Mouse (Mus musculus) bone marrow macrophage, adult 2 months (primary cell): ENCODE results near the gene Slc38a6. TPM values are rescaled to one million over a fixed set of nuclear protein-coding genes. Genes with fewer than 3 reads are reported as not detected.

Experiments
- H3K27ac ChIP-seq: 2 replicates; pipeline ENCODE4 v1.5.1; 2012; ENCODE audit warnings: low read depth, low read length; ENCODE audit not compliant: insufficient read depth
- H3K4me1 ChIP-seq: 2 replicates; pipeline ENCODE4 v1.6.1; 2012; ENCODE audit warnings: low read length; ENCODE audit not compliant: control insufficient read depth, insufficient read depth
- H3K4me3 ChIP-seq: 2 replicates; pipeline ENCODE4 v1.5.1; 2012; ENCODE audit warnings: mild to moderate bottlenecking, low read length, moderate library complexity; ENCODE audit not compliant: insufficient read depth
- CTCF ChIP-seq: IDR thresholded peaks from 2 replicates; pipeline ENCODE4 v1.5.1; 2012; ENCODE audit warnings: low read depth, mild to moderate bottlenecking, low read length, moderate library complexity
- POLR2A ChIP-seq: IDR thresholded peaks from 2 replicates; pipeline ENCODE4 v1.6.1; 2012; ENCODE audit warnings: mild to moderate bottlenecking, low read depth, low read length, borderline replicate concordance
- polyA plus RNA-seq: library from polyadenylated mRNA; stranded (reverse); fragments of >200 nt; gene quantifications from 2 replicates; pipeline ENCODE4 v1.2.4, GENCODE M21; 2012; ENCODE audit not compliant: missing spikeins, insufficient read depth, insufficient read length

The Slc38a6 gene
- polyA plus RNA-seq, 1 experiment, result 48.8 TPM

GRCm38 (mm10) chr12:73367460-73368079 lies 81.0 kb downstream of the Slc38a6 start:
- Histone ChIP-seq H3K4me1 (no peaks in the 10 kb centered on the region), H3K27ac (no peak overlapping the region), H3K4me3 (no peak overlapping the region)
- TF ChIP-seq CTCF (no peak), POLR2A (no peak)

GRCm38 (mm10) chr12:73368868-73369608 lies 82.5 kb downstream of the Slc38a6 start:
- no peak for TF ChIP-seq POLR2A
- TF ChIP-seq CTCF, result no peak
- Histone ChIP-seq H3K4me3 (no peak overlapping the region), H3K4me1 (no peaks in the 10 kb centered on the region), H3K27ac (no peak overlapping the region)

GRCm38 (mm10) chr12:73370367-73370944 lies 83.9 kb downstream of the Slc38a6 start:
- Histone ChIP-seq H3K27ac (no peak overlapping the region), H3K4me1 (no peaks in the 10 kb centered on the region)
- TF ChIP-seq CTCF, result no peak
- TF ChIP-seq POLR2A, result no peak

GRCm38 (mm10) chr12:73371132-73371531 lies 84.6 kb downstream of the Slc38a6 start:
- no peak for TF ChIP-seq CTCF
- no peak for TF ChIP-seq POLR2A
- no peaks in the 10 kb centered on the region for H3K4me1 ChIP-seq
- no peak overlapping the region for H3K4me3 ChIP-seq
- no peak overlapping the region for H3K27ac ChIP-seq

More at GRCm38 (mm10) chr12:73370367-73370944, 83.9 kb downstream of the Slc38a6 start:
- no peak overlapping the region for H3K4me3 ChIP-seq

- H3K4me1 ChIP-seq, result peaks cover 2% of the 10 kb centered on the region; the same call in 1 of the 2 replicates
- H3K27ac ChIP-seq, result no peak overlapping the region
- TF ChIP-seq POLR2A (no peak), CTCF (no peak)
- H3K4me3 ChIP-seq, result no peak overlapping the region
Measured at GRCm38 (mm10) chr12:73378026-73378425, 91.4 kb downstream of the Slc38a6 start.

DNA sequence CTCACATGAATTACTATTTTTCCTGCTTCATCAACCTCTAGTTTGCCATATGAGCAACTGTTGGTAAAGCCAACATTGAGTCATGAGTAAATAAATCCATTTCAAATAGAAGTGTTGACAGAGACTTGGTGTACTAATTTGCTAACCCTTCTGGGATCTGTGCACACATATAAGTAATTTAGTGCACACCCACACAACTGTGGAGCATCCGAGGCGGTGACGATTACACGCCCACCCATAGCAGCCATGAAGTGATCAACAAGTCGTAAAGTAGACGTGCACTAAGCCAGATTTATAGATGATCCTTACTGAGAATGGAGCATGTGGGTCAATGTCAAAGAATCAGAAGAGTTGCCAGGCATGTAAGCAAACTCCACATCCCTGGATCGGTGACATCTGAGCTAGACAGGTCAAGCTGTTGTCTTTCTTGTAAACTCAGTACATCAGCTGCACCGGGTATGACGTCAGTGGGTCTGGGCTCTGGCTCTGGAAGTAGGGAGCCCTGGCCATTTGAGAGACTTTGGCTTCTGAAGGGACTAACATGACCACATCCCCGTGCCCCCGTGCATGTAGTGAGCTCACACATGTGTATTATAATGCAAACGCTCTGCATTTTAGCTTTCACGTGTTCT lies 92.3 kb downstream of the Slc38a6 start:
- Histone ChIP-seq H3K27ac (no peak overlapping the region), H3K4me3 (no peak overlapping the region), H3K4me1 (peaks cover 2% of the 10 kb centered on the region; the same call in 1 of the 2 replicates)
- no peak for TF ChIP-seq CTCF
- TF ChIP-seq POLR2A, result no peak

GRCm38 (mm10) chr12:73380686-73381360 lies 94.2 kb downstream of the Slc38a6 start:
- Histone ChIP-seq H3K4me3 (no peak overlapping the region), H3K4me1 (peaks cover 2% of the 10 kb centered on the region; the same call in 1 of the 2 replicates), H3K27ac (no peak overlapping the region)
- no peak for TF ChIP-seq CTCF
- no peak for TF ChIP-seq POLR2A

DNA sequence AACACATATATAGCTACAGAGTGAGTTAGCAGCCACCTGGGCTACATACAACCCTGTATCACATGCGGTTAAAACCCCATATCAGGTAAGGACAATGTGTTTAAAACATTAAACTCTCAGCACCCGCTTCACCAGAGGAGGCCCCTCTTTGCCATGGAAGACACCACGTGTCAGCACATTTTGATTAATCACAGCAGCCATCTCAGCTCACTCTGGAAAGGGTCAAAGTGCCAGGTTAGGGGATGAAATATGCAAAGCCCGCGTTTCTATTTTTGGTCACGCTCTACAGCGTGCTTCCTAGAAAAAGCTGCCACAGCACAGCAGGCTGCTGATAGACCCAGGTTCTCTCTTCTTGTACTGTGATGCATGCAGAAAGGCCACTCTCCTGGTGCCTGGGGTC lies 94.9 kb downstream of the Slc38a6 start:
- TF ChIP-seq POLR2A (no peak), CTCF (no peak)
- peaks cover 2% of the 10 kb centered on the region; the same call in 1 of the 2 replicates for H3K4me1 ChIP-seq
- no peak overlapping the region for H3K27ac ChIP-seq
- H3K4me3 ChIP-seq, result no peak overlapping the region
